Mouse (Mus musculus) spleen, adult 2 months (tissue): Measurements from ENCODE around the gene Cox6b1. TPM values are rescaled to one million over a fixed set of nuclear protein-coding genes. Genes with fewer than 3 reads are reported as not detected.

Experiments
- DNase-seq, 2 experiments: peaks; one replicate each; pipeline versions ENCODE4 v3.0.0 to v3.0.0-alpha.2; 2012 to 2021; ENCODE audit warnings: low spot score in 2 of 2, low read depth in 1 of 2
- H3K27ac ChIP-seq: fragments of 200-500 bp; 2 replicates; pipeline ENCODE4 v1.5.1; 2012; ENCODE audit warnings: low read length, inconsistent platforms; ENCODE audit not compliant: insufficient read depth
- H3K27me3 ChIP-seq: fragments of 200-500 bp; 2 replicates; pipeline ENCODE4 v1.6.1; 2012; ENCODE audit warnings: mild to moderate bottlenecking, moderate library complexity, low read length, inconsistent platforms; ENCODE audit not compliant: control insufficient read depth, insufficient read depth
- H3K36me3 ChIP-seq: fragments of 200-500 bp; 2 replicates; pipeline ENCODE4 v1.6.1; 2012; ENCODE audit warnings: mild to moderate bottlenecking, low read length, inconsistent platforms; ENCODE audit not compliant: control insufficient read depth, insufficient read depth
- H3K4me1 ChIP-seq: fragments of 200-500 bp; 2 replicates; pipeline ENCODE4 v1.6.1; 2011; ENCODE audit warnings: inconsistent platforms; ENCODE audit not compliant: control insufficient read depth, insufficient read depth, insufficient read length
- H3K4me3 ChIP-seq: fragments of 200-500 bp; 2 replicates; pipeline ENCODE4 v1.5.1; 2011; ENCODE audit warnings: mild to moderate bottlenecking, inconsistent platforms; ENCODE audit not compliant: insufficient read depth, insufficient read length; ENCODE audit errors: extremely low read depth
- CTCF ChIP-seq: fragments of 200-500 bp; IDR thresholded peaks from 2 replicates; pipeline ENCODE4 v1.5.1; 2011; ENCODE audit warnings: mild to moderate bottlenecking, inconsistent platforms; ENCODE audit not compliant: insufficient read depth, insufficient read length, insufficient replicate concordance; ENCODE audit errors: extremely low read depth
- POLR2A ChIP-seq: fragments of 200-500 bp; IDR thresholded peaks from 2 replicates; pipeline ENCODE4 v1.6.1; 2011; ENCODE audit warnings: low read depth, low read length, inconsistent platforms
- WGBS: fragments of 180-500 bp; shearing (Covaris S2); methylation state at CpG from one replicate; pipeline ENCODE4 v1.1.7; 2018; 5-methylcytosine and 5-hydroxymethylcytosine counted together
- polyA plus RNA-seq: library from polyadenylated mRNA; depleted of rRNA; stranded (reverse); fragments of >200 nt; gene quantifications from 2 replicates; pipeline ENCODE4 v1.2.3, GENCODE M21; 2012; rRNA removed

The Cox6b1 gene
- polyA plus RNA-seq, 1 experiment, result 116 TPM

GRCm38 (mm10) chr7:30572389-30572788 is 53.6 kb downstream of the Cox6b1 start:
- Histone ChIP-seq H3K4me1 (no peaks in the 10 kb centered on the region), H3K27ac (no peak overlapping the region), H3K36me3 (peaks cover 60% of the 10 kb centered on the region), H3K27me3 (no peaks in the 10 kb centered on the region), H3K4me3 (no peak overlapping the region)
- DNase-seq, result no peak
- TF ChIP-seq POLR2A (no peak), CTCF (no peak)
- 79% methylated on average over 5 of the region's 5 CpGs for WGBS

- TF ChIP-seq CTCF (no peak), POLR2A (no peak)
- H3K36me3 ChIP-seq, result peaks cover 19% of the 10 kb centered on the region
- 97% methylated on average over 11 of the region's 11 CpGs for WGBS
Observed at GRCm38 (mm10) chr7:30567555-30567954, 58.4 kb downstream of the Cox6b1 start.

More at GRCm38 (mm10) chr7:30567555-30567954, 58.4 kb downstream of the Cox6b1 start:
- Histone ChIP-seq H3K4me3 (no peak overlapping the region), H3K4me1 (peaks cover 2% of the 10 kb centered on the region; the same call in 1 of the 2 replicates), H3K27me3 (no peaks in the 10 kb centered on the region), H3K27ac (no peak overlapping the region)
- no peak for DNase-seq

Other genes starting within 250 kb of the Cox6b1 start
- 569 and 738 TPM in 2 replicates for gene Tyrobp, start 212.4 kb downstream of the Cox6b1 start, polyA plus RNA-seq
- gene Hcst, start 206.3 kb downstream of the Cox6b1 start, polyA plus RNA-seq, result 178 and 278 TPM in 2 replicates
- 55.1 and 70.8 TPM in 2 replicates for gene Nfkbid, start 204.4 kb downstream of the Cox6b1 start, polyA plus RNA-seq
- 1.9 and 2.3 TPM in 2 replicates for gene Aplp1, start 180.6 kb downstream of the Cox6b1 start, polyA plus RNA-seq
- gene Kirrel2, start 168.5 kb downstream of the Cox6b1 start, polyA plus RNA-seq, result 0.14 and 0.49 TPM in 2 replicates
- gene Nphs1, start 167.8 kb downstream of the Cox6b1 start, polyA plus RNA-seq, result 1.8 and 2.4 TPM in 2 replicates
- gene Prodh2, start 132.5 kb downstream of the Cox6b1 start, polyA plus RNA-seq, result 0.04 TPM in 1 of 2 replicates, not detected in the other
- 18.4 and 26.5 TPM in 2 replicates for gene Arhgap33, start 91.1 kb downstream of the Cox6b1 start, polyA plus RNA-seq
- gene Hspb6, start 74.0 kb downstream of the Cox6b1 start, polyA plus RNA-seq, result 10.7 and 12.1 TPM in 2 replicates
- 8.5 and 10.8 TPM in 2 replicates for gene Proser3, start 73.9 kb downstream of the Cox6b1 start, polyA plus RNA-seq
- gene Lin37, start 66.3 kb downstream of the Cox6b1 start, polyA plus RNA-seq, result 34.9 and 36.4 TPM in 2 replicates
- gene U2af1l4, start 62.9 kb downstream of the Cox6b1 start, polyA plus RNA-seq, result 31.6 and 36.5 TPM in 2 replicates
- 3.1 and 4.4 TPM in 2 replicates for gene Gm49396, start 62.8 kb downstream of the Cox6b1 start, polyA plus RNA-seq
- gene Psenen, start 62.5 kb downstream of the Cox6b1 start, polyA plus RNA-seq, result 85.2 and 86.9 TPM in 2 replicates
- gene Igflr1, start 60.7 kb downstream of the Cox6b1 start, polyA plus RNA-seq, result 17.0 and 19.0 TPM in 2 replicates
- gene Kmt2b, start 37.4 kb downstream of the Cox6b1 start, polyA plus RNA-seq, result 59.7 and 71.7 TPM in 2 replicates
- 10.2 and 10.3 TPM in 2 replicates for gene Zbtb32, start 27.2 kb downstream of the Cox6b1 start, polyA plus RNA-seq
- 0.88 and 1.2 TPM in 2 replicates for gene Upk1a, start 13.3 kb downstream of the Cox6b1 start, polyA plus RNA-seq
- gene Etv2, start 9.7 kb upstream of the Cox6b1 start, polyA plus RNA-seq, result not detected in 2 replicates
- gene Rbm42, start 24.2 kb upstream of the Cox6b1 start, polyA plus RNA-seq, result 56.5 and 74.5 TPM in 2 replicates
- 13.3 and 18.5 TPM in 2 replicates for gene Haus5, start 38.8 kb upstream of the Cox6b1 start, polyA plus RNA-seq
- gene Pmis2, start 45.5 kb upstream of the Cox6b1 start, polyA plus RNA-seq, result not detected in 2 replicates
- gene 2200002J24Rik, start 72.8 kb upstream of the Cox6b1 start, polyA plus RNA-seq, result 0.41 and 0.63 TPM in 2 replicates
- gene Atp4a, start 86.1 kb upstream of the Cox6b1 start, polyA plus RNA-seq, result 0.90 and 1.0 TPM in 2 replicates
- gene Tmem147, start 103.4 kb upstream of the Cox6b1 start, polyA plus RNA-seq, result 103 and 107 TPM in 2 replicates
- gene Gapdhs, start 117.5 kb upstream of the Cox6b1 start, polyA plus RNA-seq, result 0.12 TPM in 1 of 2 replicates, not detected in the other
- 0.47 and 0.97 TPM in 2 replicates for gene Sbsn, start 125.3 kb upstream of the Cox6b1 start, polyA plus RNA-seq
- 1.1 and 1.5 TPM in 2 replicates for gene Dmkn, start 137.6 kb upstream of the Cox6b1 start, polyA plus RNA-seq
- not detected in 2 replicates for gene Krtdap, start 161.7 kb upstream of the Cox6b1 start, polyA plus RNA-seq
- gene Ffar2, start 197.6 kb upstream of the Cox6b1 start, polyA plus RNA-seq, result 19.2 and 38.6 TPM in 2 replicates
- 0.59 and 0.84 TPM in 2 replicates for gene Ffar3, start 230.0 kb upstream of the Cox6b1 start, polyA plus RNA-seq
- gene Ffar1, start 235.4 kb upstream of the Cox6b1 start, polyA plus RNA-seq, result 17.0 and 20.1 TPM in 2 replicates